Mouse (Mus musculus) effector memory CD4-positive, alpha-beta T cell, adult 7 months (primary cell): Measurements from ENCODE around the gene Wdr83os. TPM values are rescaled to one million over a fixed set of nuclear protein-coding genes. Genes with fewer than 3 reads are reported as not detected.

ENCODE experiments used
- polyA plus RNA-seq: library from polyadenylated mRNA; unstranded; fragments of 100-300 nt; shearing (Covaris generic); gene quantifications from one replicate; pipeline ENCODE4 v1.2.1, GENCODE M21; 2017

The Wdr83os gene
- polyA plus RNA-seq = 122 TPM

DNA sequence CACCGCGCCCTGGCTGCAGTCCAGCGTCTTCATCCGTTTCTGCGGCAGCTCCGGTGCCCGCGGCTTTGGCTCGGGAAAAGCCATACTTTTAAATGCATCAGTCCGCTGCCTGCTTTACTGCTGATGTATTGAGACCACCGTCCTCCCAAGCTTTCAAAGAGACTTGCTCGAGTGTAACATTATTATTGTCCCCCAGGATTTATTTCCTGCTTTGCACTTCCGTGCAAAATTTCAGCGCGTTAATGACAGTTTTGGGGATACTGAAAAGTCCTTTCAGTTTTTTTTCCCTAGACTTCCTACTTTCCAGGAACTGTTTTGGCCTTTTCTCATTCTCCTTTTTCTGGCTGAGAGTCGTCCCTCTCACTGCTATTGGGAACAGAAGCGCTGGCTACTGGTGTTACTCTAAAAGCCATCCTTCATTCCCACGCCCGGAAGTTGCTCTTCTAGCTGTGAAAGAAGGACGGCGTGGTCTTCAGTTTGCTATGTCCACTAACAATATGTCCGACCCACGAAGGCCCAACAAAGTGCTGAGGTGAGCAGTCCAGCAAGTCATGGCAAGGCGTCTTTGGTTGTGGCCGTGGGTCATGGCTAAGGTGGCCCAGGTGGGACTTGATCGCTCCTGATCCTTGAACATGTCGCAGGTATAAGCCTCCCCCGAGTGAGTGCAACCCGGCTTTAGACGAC lies at the start of gene Wdr83os:
Gene Wdr83os (plus strand): TSS at position 209 of the 684 bp plus-strand sequence.

DNA sequence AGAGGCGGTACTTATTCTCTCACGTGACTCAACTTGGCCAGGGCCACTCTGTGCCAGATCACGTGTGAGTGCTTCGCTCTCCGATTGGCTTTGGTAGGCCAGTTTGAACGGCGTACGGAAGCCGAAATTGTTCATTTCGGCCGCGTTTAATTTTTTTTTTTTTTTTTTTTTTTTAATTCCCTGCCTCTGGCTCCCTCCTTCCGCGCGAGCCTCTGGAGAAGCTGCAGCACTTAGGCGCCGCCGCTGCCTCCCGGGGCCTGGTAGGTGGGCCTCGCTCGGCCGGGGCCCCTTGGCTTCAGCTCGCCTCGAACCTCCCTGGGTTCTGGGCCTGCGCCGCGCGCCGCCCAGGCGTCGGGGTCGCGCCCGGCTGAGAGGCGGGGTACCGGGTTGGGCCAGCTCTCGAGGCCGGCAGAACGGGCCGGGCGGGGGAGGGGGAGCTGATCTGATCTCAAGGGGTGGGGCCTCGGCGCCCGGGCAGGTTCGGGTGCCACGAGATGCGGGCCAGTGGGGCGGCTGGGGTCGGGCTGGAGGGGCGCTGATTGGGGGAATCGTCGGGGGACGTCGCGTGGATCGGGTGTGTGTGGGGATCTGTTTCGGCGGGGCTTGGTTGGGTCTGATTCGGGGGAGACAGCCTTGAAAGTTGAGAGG lies 43.7 kb upstream of the Wdr83os start, which contains the start of gene Tnpo2:
Gene Tnpo2 (plus strand): TSS at position 198 of the 648 bp plus-strand sequence.

DNA sequence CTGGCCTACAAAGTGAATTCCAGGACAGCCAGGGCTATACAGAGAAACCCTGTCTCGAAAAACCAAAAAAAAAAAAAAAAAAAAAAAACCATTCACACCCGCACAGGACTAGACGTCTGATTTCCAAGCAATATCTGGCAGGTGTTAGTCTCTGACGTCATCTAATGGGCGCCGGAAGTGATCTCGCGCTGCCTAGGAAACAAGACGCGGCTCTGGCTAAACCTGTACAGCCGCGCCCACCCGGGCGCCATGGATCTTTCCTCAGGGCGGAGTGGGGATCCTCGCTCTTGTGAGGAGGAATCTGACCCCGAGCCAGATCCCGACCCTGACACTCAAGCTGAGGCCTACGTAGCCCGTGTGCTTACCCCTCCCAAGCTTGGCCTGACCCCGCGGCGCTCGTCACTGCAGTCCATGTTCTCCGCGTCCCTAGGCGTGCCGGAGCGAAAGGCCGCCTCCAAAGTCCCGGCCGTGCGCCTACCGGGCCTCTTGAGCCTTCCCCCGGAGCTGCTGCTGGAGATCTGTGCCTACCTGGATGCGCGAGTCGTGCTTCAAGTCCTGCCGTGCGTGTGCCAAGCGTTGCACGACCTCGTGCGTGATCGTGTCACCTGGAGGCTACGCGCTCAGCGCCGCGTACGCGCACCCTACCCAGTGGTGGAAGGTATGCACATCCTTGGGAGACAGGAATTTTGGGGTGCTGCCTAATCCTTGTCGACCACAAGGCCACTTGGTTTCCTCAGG lies 20.5 kb upstream of the Wdr83os start, which contains the start of gene Fbxw9:
Gene Fbxw9 (plus strand): TSS at position 177 of the 738 bp plus-strand sequence.

DNA sequence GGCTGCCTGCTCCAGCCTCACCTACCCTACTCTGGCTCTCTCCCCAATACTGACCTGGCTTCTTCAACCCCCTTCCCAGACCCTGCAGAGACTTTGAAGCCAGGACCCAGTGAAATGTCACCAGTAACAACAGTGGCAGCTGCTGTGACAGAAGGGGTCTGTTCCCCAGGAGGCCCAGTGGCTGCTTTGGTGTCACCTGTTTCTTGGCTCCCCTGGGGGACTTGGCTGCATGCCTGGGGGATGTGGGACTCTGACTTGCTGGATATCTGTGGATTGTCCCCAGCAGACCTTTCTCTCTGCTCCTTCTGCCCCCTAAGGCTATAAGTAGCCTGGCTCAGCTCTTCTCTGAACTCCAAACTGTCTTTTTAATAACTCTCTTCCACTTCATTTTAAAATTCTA lies 12.6 kb upstream of the Wdr83os start, which contains the start of gene Gm5741:
Gene Gm5741 (minus strand): TSS at position 1 of the 400 bp plus-strand sequence.

DNA sequence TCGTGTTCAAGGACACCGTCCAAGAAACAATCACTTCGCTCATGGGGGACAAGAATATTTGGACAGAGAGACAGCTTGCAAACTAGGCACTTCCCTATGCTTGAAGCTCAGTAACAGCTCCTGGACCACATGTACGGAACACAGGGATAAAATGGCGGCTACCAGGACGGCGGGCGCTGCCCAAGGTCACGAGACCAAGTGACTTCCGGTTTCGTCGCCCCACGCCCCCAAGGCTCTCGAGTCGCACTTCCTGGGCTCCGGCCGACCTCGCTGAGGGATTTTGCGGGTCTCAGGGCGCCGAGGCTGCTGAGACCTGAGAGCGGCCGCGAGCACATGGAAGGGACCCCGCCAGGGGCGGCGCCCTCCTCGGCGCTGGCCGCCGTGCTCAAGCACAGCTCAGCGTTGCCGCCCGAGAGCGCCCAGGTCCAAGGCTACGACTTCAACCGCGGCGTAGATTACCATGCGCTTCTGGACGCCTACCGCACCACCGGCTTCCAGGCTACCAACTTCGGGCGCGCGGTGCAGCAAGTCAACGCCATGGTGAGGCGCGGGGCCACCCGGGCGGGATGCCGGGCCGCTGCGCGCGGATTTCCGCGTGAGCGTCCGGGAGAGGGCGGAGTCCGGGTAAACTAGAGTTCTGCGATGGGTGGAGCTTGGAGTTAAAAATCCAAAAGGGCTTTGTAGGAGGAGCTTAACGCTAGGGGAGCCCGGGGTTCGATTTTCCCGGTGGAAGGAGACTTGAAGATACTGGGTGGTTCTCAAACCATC lies 8.8 kb upstream of the Wdr83os start, which contains the start of gene Dhps:
Gene Dhps (plus strand): TSS at position 244 of the 768 bp plus-strand sequence.

DNA sequence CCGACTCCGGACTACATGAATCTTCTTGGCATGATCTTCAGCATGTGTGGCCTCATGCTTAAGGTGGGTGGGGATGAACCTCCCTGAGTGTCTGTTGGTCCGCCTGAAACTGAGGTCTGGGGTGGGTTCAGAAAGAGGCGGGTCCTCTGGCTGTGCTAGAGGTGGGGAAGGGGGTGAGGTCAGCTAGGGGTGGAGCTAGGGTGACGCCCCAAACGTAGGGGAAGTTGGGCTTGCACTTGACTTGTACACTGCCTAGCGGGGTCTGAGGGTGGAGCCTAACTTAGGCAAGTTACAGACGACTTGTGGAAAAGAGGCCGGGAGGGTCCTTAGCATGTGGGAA lies 646 bp downstream of the Wdr83os start, which contains the start of gene Wdr83:
Gene Wdr83 (minus strand): TSS at position 91 of the 340 bp plus-strand sequence.

DNA sequence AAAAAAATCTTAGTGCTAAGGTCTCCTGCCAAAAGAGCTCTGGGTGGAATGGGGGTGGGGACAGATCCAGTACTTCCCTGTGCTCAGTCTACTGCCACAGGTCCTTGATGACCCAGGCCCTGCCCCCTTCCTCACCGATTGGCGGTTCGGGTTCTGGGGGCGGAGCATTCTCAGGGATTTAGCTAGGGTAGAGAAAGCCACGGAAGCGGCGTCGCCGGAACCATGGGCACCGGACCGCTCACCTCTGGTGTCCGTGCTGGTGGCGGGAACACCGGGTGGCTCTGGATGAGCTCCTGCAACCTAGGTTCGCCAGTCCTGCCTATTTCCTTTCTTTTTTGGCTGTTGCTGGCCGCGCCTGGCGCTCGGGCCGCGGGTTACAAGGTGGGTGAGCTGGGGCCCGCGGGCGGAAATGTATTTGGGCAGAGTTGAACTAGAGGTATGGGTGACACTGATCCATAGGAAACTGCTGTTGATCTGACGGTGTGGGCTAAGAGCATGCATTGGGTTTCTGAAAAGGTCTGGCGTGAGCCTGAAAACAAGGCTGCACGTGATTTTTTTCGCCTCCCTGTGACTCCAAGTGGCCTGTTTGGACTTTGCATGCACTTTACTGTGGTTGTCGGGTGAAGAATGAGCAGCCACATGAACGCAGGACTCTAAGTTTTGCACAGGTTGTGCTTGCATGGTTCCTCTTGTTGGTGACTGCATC lies 2.7 kb downstream of the Wdr83os start, which contains the start of gene Man2b1:
Gene Man2b1 (plus strand): TSS at position 163 of the 706 bp plus-strand sequence.

DNA sequence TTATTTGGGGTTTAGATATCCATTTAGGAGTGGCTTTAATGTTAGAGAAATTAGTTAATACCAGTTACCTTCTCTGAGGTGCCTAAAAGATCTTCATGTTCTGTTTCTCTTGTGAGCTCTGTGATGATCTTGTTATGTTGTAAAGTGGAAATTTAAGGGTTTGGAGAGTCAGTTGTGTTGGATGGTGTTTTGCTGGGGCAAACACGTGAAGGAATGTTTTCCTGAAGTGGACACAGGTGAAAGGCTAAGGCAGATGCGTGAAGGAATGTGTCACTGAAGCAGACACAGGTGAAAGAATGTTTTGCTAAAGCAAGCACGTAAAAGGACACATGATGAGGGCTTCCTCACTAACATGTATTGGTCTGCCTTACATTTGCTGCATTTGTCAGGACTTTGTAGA lies 42.5 kb downstream of the Wdr83os start, which contains the start of gene Zfp791:
Gene Zfp791 (minus strand): TSS at position 101 of the 400 bp plus-strand sequence.

Other genes starting within 250 kb of the Wdr83os start
- 23.3 TPM for gene Gadd45gip1, start 249.2 kb upstream of the Wdr83os start, polyA plus RNA-seq
- 132 TPM for gene Rad23a, start 240.1 kb upstream of the Wdr83os start, polyA plus RNA-seq
- gene Calr, start 233.8 kb upstream of the Wdr83os start, polyA plus RNA-seq = 572 TPM
- gene Farsa, start 223.8 kb upstream of the Wdr83os start, polyA plus RNA-seq = 70.0 TPM
- gene Syce2, start 208.6 kb upstream of the Wdr83os start, polyA plus RNA-seq = 4.4 TPM
- gene Gcdh, start 186.8 kb upstream of the Wdr83os start, polyA plus RNA-seq = 18.6 TPM
- not detected for gene Klf1, start 178.8 kb upstream of the Wdr83os start, polyA plus RNA-seq
- gene Dnase2a, start 172.2 kb upstream of the Wdr83os start, polyA plus RNA-seq = 7.4 TPM
- gene Mast1, start 143.4 kb upstream of the Wdr83os start, polyA plus RNA-seq = 0.50 TPM
- gene Rtbdn, start 133.7 kb upstream of the Wdr83os start, polyA plus RNA-seq = not detected
- gene Gm49661, start 111.3 kb upstream of the Wdr83os start, polyA plus RNA-seq = not detected
- 100 TPM for gene Prdx2, start 111.2 kb upstream of the Wdr83os start, polyA plus RNA-seq
- gene Rnaseh2a, start 111.0 kb upstream of the Wdr83os start, polyA plus RNA-seq = 47.0 TPM
- 5,448 TPM for gene Junb, start 102.0 kb upstream of the Wdr83os start, polyA plus RNA-seq
- 17.0 TPM for gene Hook2, start 90.1 kb upstream of the Wdr83os start, polyA plus RNA-seq
- gene Best2, start 66.2 kb upstream of the Wdr83os start, polyA plus RNA-seq = not detected
- gene Asna1, start 55.5 kb upstream of the Wdr83os start, polyA plus RNA-seq = 27.0 TPM
- gene Trir, start 53.9 kb upstream of the Wdr83os start, polyA plus RNA-seq = 176 TPM
- gene Tnpo2, start 43.8 kb upstream of the Wdr83os start, polyA plus RNA-seq = 27.4 TPM
- gene Fbxw9, start 20.7 kb upstream of the Wdr83os start, polyA plus RNA-seq = 4.4 TPM
- not detected for gene Gm5741, start 12.8 kb upstream of the Wdr83os start, polyA plus RNA-seq
- gene Dhps, start 9.0 kb upstream of the Wdr83os start, polyA plus RNA-seq = 89.9 TPM
- gene Wdr83, start 566 bp downstream of the Wdr83os start, polyA plus RNA-seq = 14.5 TPM
- 100 TPM for gene Man2b1, start 2.5 kb downstream of the Wdr83os start, polyA plus RNA-seq
- gene Zfp791, start 42.4 kb downstream of the Wdr83os start, polyA plus RNA-seq = not detected
- 0.27 TPM for gene Cks1brt, start 71.2 kb downstream of the Wdr83os start, polyA plus RNA-seq
- not detected for gene Olfr371, start 145.2 kb downstream of the Wdr83os start, polyA plus RNA-seq
- gene Orc6, start 218.9 kb downstream of the Wdr83os start, polyA plus RNA-seq = 31.6 TPM
- gene Vps35, start 219.1 kb downstream of the Wdr83os start, polyA plus RNA-seq = 67.0 TPM